Mouse (Mus musculus) E14TG2a.4 (cell line): Measurements from ENCODE around the gene Tspyl1.

Experiments
- CTCF ChIP-seq: conservative IDR thresholded peaks from 2 replicates; pipeline ENCODE4 v1.5.1; 2014; ENCODE audit warnings: low read length
- NANOG ChIP-seq: IDR thresholded peaks from 2 replicates; pipeline ENCODE4 v1.6.1; 2014; ENCODE audit warnings: borderline replicate concordance, low read length, mixed read lengths
- POU5F1 ChIP-seq: IDR thresholded peaks from 2 replicates; pipeline ENCODE4 v1.6.1; 2014; ENCODE audit warnings: low read length, borderline replicate concordance

GRCm38 (mm10) chr10:34244745-34245144 lies 37.2 kb upstream of the Tspyl1 start:
- TF ChIP-seq CTCF (no peak), POU5F1 (no peak), NANOG (no peak)
